26 mouse cellular contexts compared by ENCODE assay signal in the genomic region with DNA sequence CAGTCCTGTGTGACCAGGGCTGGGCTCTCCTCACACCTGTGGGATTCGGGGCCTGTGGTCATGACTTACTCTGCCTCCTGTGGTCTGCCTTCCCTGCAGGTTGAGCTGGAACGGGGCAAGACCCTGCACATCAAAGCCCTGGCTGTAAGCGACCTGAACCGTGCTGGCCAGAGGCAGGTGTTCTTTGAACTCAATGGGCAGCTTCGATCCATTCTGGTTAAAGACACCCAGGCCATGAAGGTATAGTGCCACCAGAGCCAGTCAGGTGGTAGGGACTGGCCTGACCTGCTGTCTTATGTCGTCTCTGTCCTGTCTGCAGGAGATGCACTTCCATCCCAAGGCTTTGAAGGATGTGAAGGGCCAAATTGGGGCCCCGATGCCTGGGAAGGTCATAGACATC.
"Had no signal": no experiment of that assay in that cellular context is flagged by ENCODE, and none has a peak within 500 bp of the region (broad histone marks: within the 10 kb centered on the region; RNA-seq: fewer than 3 reads in every experiment).

No protein-coding gene starts in this region.

- ATAC-seq: hindbrain, postnatal 0 days; intestine, embryonic 16.5 days had no signal

- H3K9me3 ChIP-seq: heart, embryonic 13.5 days; heart, embryonic 15.5 days; hindbrain, embryonic 13.5 days; hindbrain, embryonic 15.5 days; kidney, embryonic 15.5 days; limb, embryonic 13.5 days; limb, embryonic 15.5 days; liver, embryonic 13.5 days had no signal

- H3K27ac ChIP-seq: heart, embryonic 13.5 days; heart, embryonic 15.5 days; hindbrain, embryonic 13.5 days; hindbrain, embryonic 15.5 days; hindbrain, postnatal 0 days; kidney, embryonic 15.5 days; kidney, postnatal 0 days; limb, embryonic 13.5 days; limb, embryonic 15.5 days had no signal

- DNase-seq: gastrocnemius, postnatal 14 days; gastrocnemius, postnatal 36 days; heart, adult 18-20 months; heart, postnatal 14 days; heart, postnatal 36 days; kidney, adult 11 months; kidney, adult 2 months; kidney, adult 9 months; kidney, postnatal 14 days; kidney, postnatal 36 days; layer of hippocampus, adult 9-11 months; layer of hippocampus, postnatal 36 days; left cerebral cortex, postnatal 4 days; liver, embryonic 13.5 days had no signal

- H3K9ac ChIP-seq: heart, embryonic 13.5 days; heart, embryonic 15.5 days; hindbrain, embryonic 13.5 days; hindbrain, embryonic 15.5 days; kidney, embryonic 15.5 days; limb, embryonic 13.5 days; limb, embryonic 15.5 days; liver, embryonic 13.5 days had no signal

- H3K27me3 ChIP-seq: hindbrain, embryonic 15.5 days; kidney, embryonic 15.5 days; limb, embryonic 13.5 days; limb, embryonic 15.5 days had no signal

- H3K4me2 ChIP-seq: heart, embryonic 11.5 days; heart, embryonic 13.5 days; heart, embryonic 15.5 days; hindbrain, embryonic 13.5 days; hindbrain, embryonic 15.5 days; kidney, embryonic 15.5 days; limb, embryonic 13.5 days; limb, embryonic 15.5 days; liver, embryonic 11.5 days; liver, embryonic 13.5 days had no signal

- H3K4me3 ChIP-seq: heart, embryonic 13.5 days; heart, embryonic 15.5 days; hindbrain, embryonic 13.5 days; hindbrain, embryonic 15.5 days; kidney, embryonic 15.5 days; limb, embryonic 13.5 days; limb, embryonic 15.5 days; liver, embryonic 13.5 days had no signal
